Mouse (Mus musculus) embryonic facial prominence, embryonic 12.5 days (tissue): ENCODE data around the gene Cyth2. TPM values are rescaled to one million over a fixed set of nuclear protein-coding genes. Genes with fewer than 3 reads are reported as not detected.

Source experiments
- ATAC-seq: fragments of 200-750 bp; cut with Nextera tagmentation; 2 replicates; pipeline ENCODE4 v1.8.0; 2017; ENCODE audit not compliant: insufficient number of reproducible peaks, insufficient read depth, low FRiP score, low TSS enrichment
- H3K27ac ChIP-seq: fragments of 300-500 bp; sonication (generic); 2 replicates; pipeline ENCODE4 v1.5.1; 2016; ENCODE audit warnings: mild to moderate bottlenecking
- H3K27me3 ChIP-seq: fragments of 300-500 bp; sonication (generic); 2 replicates; pipeline ENCODE4 v1.6.1; 2016; ENCODE audit warnings: mild to moderate bottlenecking, moderate library complexity
- H3K36me3 ChIP-seq: fragments of 300-500 bp; sonication (generic); 2 replicates; pipeline ENCODE4 v1.6.1; 2016; ENCODE audit warnings: mild to moderate bottlenecking
- H3K4me1 ChIP-seq: fragments of 300-500 bp; sonication (generic); 2 replicates; pipeline ENCODE4 v1.6.1; 2016
- H3K4me2 ChIP-seq: fragments of 300-500 bp; sonication (generic); replicated peaks from 2 replicates; pipeline ENCODE4 v1.6.1; 2016; ENCODE audit warnings: mild to moderate bottlenecking, moderate library complexity
- H3K4me3 ChIP-seq: fragments of 300-500 bp; sonication (generic); 2 replicates; pipeline ENCODE4 v1.5.1; 2016; ENCODE audit warnings: mild to moderate bottlenecking
- H3K9ac ChIP-seq: fragments of 300-500 bp; sonication (generic); 2 replicates; pipeline ENCODE4 v1.6.1; 2016; ENCODE audit warnings: mild to moderate bottlenecking, moderate library complexity
- H3K9me3 ChIP-seq: fragments of 300-500 bp; sonication (generic); 2 replicates; pipeline ENCODE4 v1.6.1; 2016; ENCODE audit warnings: mild to moderate bottlenecking, moderate library complexity
- WGBS: fragments of 180-500 bp; shearing (Covaris S2); methylation state at CpG from one replicate; pipeline ENCODE4 v1.1.7; 2016; 5-methylcytosine and 5-hydroxymethylcytosine counted together
- polyA plus RNA-seq: library from polyadenylated mRNA; unstranded; fragments of >200 nt; fragmentation: Nextera tagmentation; extraction: Ambion mirVana; gene quantifications from 2 replicates; pipeline ENCODE4 v1.2.1, GENCODE M21; 2016

The Cyth2 gene
- 173 and 176 TPM in 2 replicates for polyA plus RNA-seq

- H3K4me1 ChIP-seq = peaks cover 23% of the 10 kb centered on the region
- H3K36me3 ChIP-seq = peaks cover 40% of the 10 kb centered on the region
- H3K9me3 ChIP-seq = no peaks in the 10 kb centered on the region
- H3K27me3 ChIP-seq = 0 out of 2 replicates have a peak, but pooled peaks cover 6% of the 10 kb centered on the region
- 1% methylated on average over 85 of the region's 92 CpGs for WGBS
- peak within 1 kb of the TSS; percentile 85 for H3K4me2 ChIP-seq
- ATAC-seq = peak; percentile 98
- peak within 1 kb of the TSS; percentile 94 for H3K4me3 ChIP-seq
- H3K27ac ChIP-seq = peak within 1 kb of the TSS; percentile 100
- peak within 1 kb of the TSS; percentile 100 for H3K9ac ChIP-seq
Measured at GRCm38 (mm10) chr7:45813787-45814779, at the start of gene Cyth2. Gene Cyth2, minus strand, starts transcription at chr7:45814581.

GRCm38 (mm10) chr7:45862804-45863203, 48.4 kb upstream of the Cyth2 start:
- H3K4me1 ChIP-seq = peaks cover 14% of the 10 kb centered on the region; the same call in 1 of the 2 replicates

GRCm38 (mm10) chr7:45859008-45859407, 44.6 kb upstream of the Cyth2 start:
- no peaks in the 10 kb centered on the region for H3K36me3 ChIP-seq
- H3K9me3 ChIP-seq = no peaks in the 10 kb centered on the region
- no peak overlapping the region for H3K27ac ChIP-seq
- WGBS = 58% methylated on average over 4 of the region's 4 CpGs
- no peak overlapping the region for H3K4me3 ChIP-seq
- H3K9ac ChIP-seq = no peak overlapping the region
- H3K4me2 ChIP-seq = no peak overlapping the region
- peaks cover 50% of the 10 kb centered on the region for H3K27me3 ChIP-seq
- no peak for ATAC-seq
- H3K4me1 ChIP-seq = peaks cover 14% of the 10 kb centered on the region; the same call in 1 of the 2 replicates

More at GRCm38 (mm10) chr7:45862804-45863203, 48.4 kb upstream of the Cyth2 start:
- Histone ChIP-seq H3K36me3 (no peaks in the 10 kb centered on the region), H3K4me2 (no peak overlapping the region), H3K9me3 (no peaks in the 10 kb centered on the region), H3K9ac (no peak overlapping the region), H3K4me3 (no peak overlapping the region), H3K27ac (no peak overlapping the region), H3K27me3 (peaks cover 43% of the 10 kb centered on the region)
- WGBS = 84% methylated on average over 7 of the region's 7 CpGs
- no peak for ATAC-seq

GRCm38 (mm10) chr7:45856950-45857901, 42.8 kb upstream of the Cyth2 start:
- H3K27ac ChIP-seq = no peak overlapping the region
- 1% methylated on average over 30 of the region's 30 CpGs for WGBS
- 0 out of 2 replicates have a peak, but pooled peaks have one; percentile 12 for ATAC-seq

GRCm38 (mm10) chr7:45853089-45853488, 38.7 kb upstream of the Cyth2 start:
- no peak for ATAC-seq
- H3K4me2 ChIP-seq = no peak overlapping the region
- H3K9me3 ChIP-seq = no peaks in the 10 kb centered on the region
- H3K9ac ChIP-seq = no peak overlapping the region
- WGBS = 83% methylated on average over 12 of the region's 12 CpGs
- H3K4me3 ChIP-seq = no peak overlapping the region
- no peak overlapping the region for H3K27ac ChIP-seq
- H3K27me3 ChIP-seq = peaks cover 31% of the 10 kb centered on the region
- peaks cover 13% of the 10 kb centered on the region; the same call in 1 of the 2 replicates for H3K4me1 ChIP-seq
- no peaks in the 10 kb centered on the region for H3K36me3 ChIP-seq

More at GRCm38 (mm10) chr7:45856950-45857901, 42.8 kb upstream of the Cyth2 start:
- Histone ChIP-seq H3K4me2 (peak overlapping the region; percentile 59), H3K9ac (0 out of 2 replicates have a peak overlapping the region, but pooled peaks have one; percentile 42), H3K36me3 (no peaks in the 10 kb centered on the region), H3K9me3 (no peaks in the 10 kb centered on the region), H3K27me3 (peaks cover 49% of the 10 kb centered on the region), H3K4me1 (peaks cover 14% of the 10 kb centered on the region; the same call in 1 of the 2 replicates), H3K4me3 (peak overlapping the region; percentile 35)

- Histone ChIP-seq H3K9ac (no peak overlapping the region), H3K36me3 (no peaks in the 10 kb centered on the region), H3K27me3 (peaks cover 11% of the 10 kb centered on the region; the same call in 1 of the 2 replicates), H3K4me1 (no peaks in the 10 kb centered on the region), H3K4me3 (no peak overlapping the region), H3K9me3 (no peaks in the 10 kb centered on the region), H3K27ac (no peak overlapping the region), H3K4me2 (no peak overlapping the region)
- no peak for ATAC-seq
- WGBS = 80% methylated on average over 3 of the region's 3 CpGs
Measured at GRCm38 (mm10) chr7:45850661-45851060, 36.3 kb upstream of the Cyth2 start.

- Histone ChIP-seq H3K4me3 (no peak overlapping the region), H3K27me3 (peaks cover 20% of the 10 kb centered on the region), H3K4me2 (no peak overlapping the region), H3K27ac (no peak overlapping the region), H3K4me1 (no peaks in the 10 kb centered on the region), H3K9me3 (no peaks in the 10 kb centered on the region), H3K36me3 (no peaks in the 10 kb centered on the region), H3K9ac (no peak overlapping the region)
- no peak for ATAC-seq
- 5% methylated on average over 6 of the region's 6 CpGs for WGBS
Measured at GRCm38 (mm10) chr7:45848447-45849027, 34.2 kb upstream of the Cyth2 start.

GRCm38 (mm10) chr7:45842950-45843744, 28.8 kb upstream of the Cyth2 start:
- H3K9ac ChIP-seq = no peak overlapping the region
- ATAC-seq = no peak
- H3K36me3 ChIP-seq = no peaks in the 10 kb centered on the region
- peaks cover 28% of the 10 kb centered on the region for H3K27me3 ChIP-seq
- H3K4me1 ChIP-seq = no peaks in the 10 kb centered on the region
- no peaks in the 10 kb centered on the region for H3K9me3 ChIP-seq
- no peak overlapping the region for H3K4me2 ChIP-seq
- no peak overlapping the region for H3K4me3 ChIP-seq
- no peak overlapping the region for H3K27ac ChIP-seq
- WGBS = 87% methylated on average over 10 of the region's 10 CpGs

GRCm38 (mm10) chr7:45833924-45834323, 19.5 kb upstream of the Cyth2 start:
- peak overlapping the region; percentile 49 for H3K9ac ChIP-seq
- H3K4me1 ChIP-seq = peaks cover 25% of the 10 kb centered on the region
- WGBS = 3% methylated on average over 20 of the region's 31 CpGs
- peak overlapping the region; percentile 55 for H3K4me2 ChIP-seq
- H3K4me3 ChIP-seq = peak overlapping the region; percentile 38
- H3K27me3 ChIP-seq = peaks cover 52% of the 10 kb centered on the region
- H3K27ac ChIP-seq = no peak overlapping the region
- peaks cover 5% of the 10 kb centered on the region; the same call in 1 of the 2 replicates for H3K36me3 ChIP-seq
- no peak for ATAC-seq
- 0 out of 2 replicates have a peak, but pooled peaks cover 5% of the 10 kb centered on the region for H3K9me3 ChIP-seq

- Histone ChIP-seq H3K9me3 (0 out of 2 replicates have a peak, but pooled peaks cover 5% of the 10 kb centered on the region), H3K36me3 (peaks cover 11% of the 10 kb centered on the region), H3K4me2 (peak overlapping the region; percentile 55), H3K9ac (peak overlapping the region; percentile 49), H3K4me1 (peaks cover 25% of the 10 kb centered on the region), H3K27ac (no peak overlapping the region), H3K4me3 (peak overlapping the region; percentile 38), H3K27me3 (peaks cover 52% of the 10 kb centered on the region)
- 1% methylated on average over 67 of the region's 86 CpGs for WGBS
- ATAC-seq = no peak
Measured at GRCm38 (mm10) chr7:45833148-45833790, 18.9 kb upstream of the Cyth2 start.
